8 mouse cellular contexts compared by ENCODE assay signal in genomic region chr6:33059276-33059675, GRCm38 (mm10). TPM values are rescaled to one million over a fixed set of nuclear protein-coding genes. Genes with fewer than 3 reads are reported as not detected.
A peak's percentile ranks its signal among the peaks of the same experiment; 100 is the strongest.
DNase-seq lines count a peak whose midpoint lies in the region; ATAC-seq and TF ChIP-seq lines count a peak whose summit lies in the region.

No protein-coding gene starts in this region.

- peak overlapping the region; percentile 60 for H3K9ac ChIP-seq in lung, postnatal 0 days (replicated peaks; ENCODE audit: low read depth)
- H3K9ac ChIP-seq in midbrain, embryonic 12.5 days (replicated peaks) = peak overlapping the region; percentile 84

- H3K27ac ChIP-seq in lung, postnatal 0 days (ENCODE audit: low read length) = no peak overlapping the region
- no peak overlapping the region for H3K27ac ChIP-seq in midbrain, embryonic 12.5 days (replicated peaks)

- 32% methylated on average over 7 of the region's 7 CpGs for WGBS in lung, postnatal 0 days
- 40% methylated on average over 7 of the region's 7 CpGs for WGBS in midbrain, embryonic 12.5 days

- no peak for DNase-seq in lung, postnatal 0 days (ENCODE audit: low spot score)
- no peak for DNase-seq in lung, postnatal 25 days (ENCODE audit: low spot score)
- DNase-seq in cerebellum, adult 8-10 months = peak; percentile 24
- peak; percentile 35 for DNase-seq in heart, adult 8-10 months (ENCODE audit: low spot score)
- DNase-seq in kidney, adult 8-10 months = peak; percentile 46
- no peak for DNase-seq in ovary, postnatal 14 days (ENCODE audit: low spot score)
- no peak for DNase-seq in right cerebral cortex, postnatal 36 days (ENCODE audit: low spot score in 2 of 2)

- TF ChIP-seq CTCF in lung, postnatal 0 days (IDR thresholded peaks at IDR 0.05) = no peak

- peak overlapping the region; percentile 77 for H3K4me2 ChIP-seq in lung, postnatal 0 days (replicated peaks; ENCODE audit: low read depth, low read length)
- H3K4me2 ChIP-seq in midbrain, embryonic 12.5 days (replicated peaks) = peak overlapping the region; percentile 81

- peaks cover 4% of the 10 kb centered on the region; the same call in 1 of the 2 replicates for H3K4me1 ChIP-seq in lung, postnatal 0 days (ENCODE audit: insufficient read depth, low read depth, low read length)
- H3K4me1 ChIP-seq in midbrain, embryonic 12.5 days = peaks cover 7% of the 10 kb centered on the region

- TF ChIP-seq EP300 in lung, postnatal 0 days (IDR thresholded peaks at IDR 0.05) = no peak

- H3K9me3 ChIP-seq in lung, postnatal 0 days (ENCODE audit: low read length) = no peaks in the 10 kb centered on the region
- no peaks in the 10 kb centered on the region for H3K9me3 ChIP-seq in midbrain, embryonic 12.5 days

- ATAC-seq in lung, postnatal 0 days = no peak
- no peak for ATAC-seq in midbrain, embryonic 12.5 days (ENCODE audit: low FRiP score, low read depth)

- H3K27me3 ChIP-seq in lung, postnatal 0 days (replicated peaks; ENCODE audit: insufficient read depth, low read length) = no peaks in the 10 kb centered on the region
- no peaks in the 10 kb centered on the region for H3K27me3 ChIP-seq in midbrain, embryonic 12.5 days

- no peaks in the 10 kb centered on the region for H3K36me3 ChIP-seq in lung, postnatal 0 days (ENCODE audit: insufficient read depth, low read length)
- peaks cover 7% of the 10 kb centered on the region for H3K36me3 ChIP-seq in midbrain, embryonic 12.5 days

- peak overlapping the region; percentile 79 for H3K4me3 ChIP-seq in lung, postnatal 0 days (ENCODE audit: low read depth, low read length)
- H3K4me3 ChIP-seq in midbrain, embryonic 12.5 days = peak overlapping the region; percentile 86

RNA-seq across cellular contexts. Expression of gene Chchd3, which starts 0.8 kb away (rescaled TPM):
- polyA plus RNA-seq in lung, postnatal 0 days (2015; fragmentation: Nextera tagmentation; extraction: Ambion mirVana) = 59.2 and 64.0 TPM in 2 replicates
- total RNA-seq in heart, adult 8-10 months (2022) = 100 to 1,000 TPM; 479 to 576 (median 528) TPM
- polyA plus RNA-seq in midbrain, embryonic 12.5 days (2016; fragmentation: Nextera tagmentation; extraction: Ambion mirVana) = 118 and 120 TPM in 2 replicates

Comparison
In these comparisons a context has a peak if more than half of its experiments do, and no peak if none do; other contexts are left out.
1. DNase-seq: peak in cerebellum, adult 8-10 months (single experiment), heart, adult 8-10 months (single experiment) and kidney, adult 8-10 months (2 of 2); none in lung, postnatal 0 days (single experiment), lung, postnatal 25 days (single experiment), ovary, postnatal 14 days (single experiment) and right cerebral cortex, postnatal 36 days (0 of 2).